Mouse (Mus musculus) embryonic fibroblast, embryonic 13.5 days (primary cell): Measurements from ENCODE around the gene Hagh. TPM values are rescaled to one million over a fixed set of nuclear protein-coding genes. Genes with fewer than 3 reads are reported as not detected.
A peak's percentile ranks its signal among the peaks of the same experiment; 100 is the strongest.

Experiments used
- H3K27ac ChIP-seq: 2 replicates; pipeline ENCODE4 v1.5.1; 2012; ENCODE audit warnings: low read length, control low read depth, inconsistent platforms; ENCODE audit not compliant: insufficient read depth
- H3K4me1 ChIP-seq: 2 replicates; pipeline ENCODE4 v1.6.1; 2011; ENCODE audit warnings: low read length; ENCODE audit not compliant: control insufficient read depth, insufficient read depth
- H3K4me3 ChIP-seq: 2 replicates; pipeline ENCODE4 v1.5.1; 2011; ENCODE audit warnings: mild to moderate bottlenecking, control low read depth, low read length; ENCODE audit not compliant: insufficient read depth
- CTCF ChIP-seq: IDR thresholded peaks from 2 replicates; pipeline ENCODE4 v1.5.1; 2011; ENCODE audit warnings: mild to moderate bottlenecking, control low read depth, low read length, moderate library complexity, borderline replicate concordance; ENCODE audit not compliant: insufficient read depth
- POLR2A ChIP-seq: IDR thresholded peaks from 2 replicates; pipeline ENCODE4 v1.6.1; 2011; ENCODE audit warnings: low read depth, mild to moderate bottlenecking, control low read depth, low read length, moderate library complexity
- polyA plus RNA-seq: library from polyadenylated mRNA; stranded (reverse); fragments of >200 nt; gene quantifications from 2 replicates; pipeline ENCODE4 v1.2.4, GENCODE M21; 2011; ENCODE audit warnings: low read depth; ENCODE audit not compliant: missing spikeins, insufficient read length

Hagh gene
- 14.3 and 18.9 TPM in 2 replicates for polyA plus RNA-seq

DNA sequence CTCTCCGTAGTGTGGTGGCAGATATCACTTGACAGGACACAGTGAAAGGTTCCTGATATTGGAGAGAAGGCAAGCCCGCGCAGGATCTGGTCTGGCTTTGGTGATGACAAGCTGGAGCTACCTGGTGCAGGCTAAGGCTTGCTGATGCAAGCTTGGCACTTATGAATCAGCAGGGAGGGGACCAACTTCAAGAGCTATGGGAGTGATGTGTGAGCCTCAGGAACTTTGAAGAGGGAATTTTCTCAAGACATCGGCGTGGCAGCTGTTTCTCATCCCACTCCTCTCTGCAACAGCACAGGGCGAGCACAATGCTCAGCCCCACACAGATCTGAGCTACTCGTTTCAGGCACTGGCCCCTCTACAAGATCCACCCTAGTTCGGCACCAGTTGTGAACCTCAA, at the start of gene Hagh:
TSS of gene Hagh (plus strand) at position 302 of the 400 bp plus-strand sequence.
- H3K27ac ChIP-seq = no peak within 1 kb of the TSS
- H3K4me1 ChIP-seq = no peaks in the 10 kb centered on the region
- H3K4me3 ChIP-seq = no peak within 1 kb of the TSS
- TF ChIP-seq CTCF (no peak), POLR2A (no peak)

DNA sequence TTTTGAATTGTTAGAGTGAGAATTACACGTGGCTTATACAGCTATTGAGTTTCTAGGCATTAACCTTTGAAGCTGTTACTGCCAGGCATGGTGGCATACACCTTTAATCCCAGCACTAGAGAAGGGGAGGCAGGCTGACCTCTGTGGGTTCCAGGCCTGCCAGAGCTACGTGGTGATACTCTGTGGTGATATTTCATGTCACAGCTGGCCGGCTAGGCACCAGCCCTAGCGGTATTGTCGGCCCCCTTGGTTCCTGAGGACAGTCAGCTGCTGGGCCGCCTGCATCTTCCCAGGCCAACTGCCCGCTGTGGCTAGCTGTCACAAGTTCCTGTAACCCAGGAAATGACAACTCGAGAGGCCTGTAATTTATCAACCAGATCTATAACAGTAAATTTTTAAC, 47.8 kb upstream of the Hagh start:
- TF ChIP-seq CTCF (no peak), POLR2A (no peak)
- Histone ChIP-seq H3K4me3 (no peak overlapping the region), H3K4me1 (no peaks in the 10 kb centered on the region), H3K27ac (no peak overlapping the region)

DNA sequence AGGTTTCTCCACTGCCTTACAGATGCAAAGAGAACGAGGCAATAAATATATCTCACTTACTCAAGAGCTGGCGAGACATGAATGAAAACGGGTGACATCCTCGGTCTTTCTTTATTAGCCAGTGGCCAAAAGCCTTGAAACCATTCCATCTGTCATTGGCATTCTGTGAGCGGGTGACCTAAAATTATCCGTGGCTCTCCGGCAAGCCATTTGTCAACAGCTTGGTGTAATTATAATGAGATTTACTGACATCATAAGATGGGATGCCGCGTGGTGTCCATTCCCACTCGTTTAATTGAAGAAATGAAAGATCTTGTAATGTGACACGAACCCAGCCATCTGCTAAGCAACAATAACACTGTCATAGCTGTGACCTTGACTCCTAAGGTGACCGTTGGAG, 45.2 kb upstream of the Hagh start:
- Histone ChIP-seq H3K4me3 (no peak overlapping the region), H3K27ac (no peak overlapping the region), H3K4me1 (no peaks in the 10 kb centered on the region)
- TF ChIP-seq POLR2A (no peak), CTCF (no peak)

DNA sequence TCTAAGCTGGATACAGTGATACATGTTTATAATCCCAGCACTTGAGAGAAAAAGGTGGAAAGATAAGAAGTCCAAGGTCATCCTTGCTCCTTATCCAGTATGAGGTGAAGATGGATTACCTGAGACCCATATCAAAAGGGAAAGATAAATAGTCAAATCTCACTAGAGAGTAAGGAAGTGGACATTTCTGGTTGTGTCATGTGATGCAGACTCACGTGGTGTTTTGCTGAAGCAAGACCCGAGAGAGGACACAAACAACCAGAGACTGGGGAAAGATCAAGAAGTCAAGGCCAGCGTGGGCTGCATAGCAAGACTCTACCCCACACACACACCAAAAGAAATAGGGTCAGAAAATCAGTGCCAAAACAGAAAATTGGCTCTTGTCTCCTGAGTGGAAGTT, 43.0 kb upstream of the Hagh start:
- no peak overlapping the region for H3K27ac ChIP-seq
- no peaks in the 10 kb centered on the region for H3K4me1 ChIP-seq
- TF ChIP-seq CTCF (no peak), POLR2A (no peak)
- no peak overlapping the region for H3K4me3 ChIP-seq

DNA sequence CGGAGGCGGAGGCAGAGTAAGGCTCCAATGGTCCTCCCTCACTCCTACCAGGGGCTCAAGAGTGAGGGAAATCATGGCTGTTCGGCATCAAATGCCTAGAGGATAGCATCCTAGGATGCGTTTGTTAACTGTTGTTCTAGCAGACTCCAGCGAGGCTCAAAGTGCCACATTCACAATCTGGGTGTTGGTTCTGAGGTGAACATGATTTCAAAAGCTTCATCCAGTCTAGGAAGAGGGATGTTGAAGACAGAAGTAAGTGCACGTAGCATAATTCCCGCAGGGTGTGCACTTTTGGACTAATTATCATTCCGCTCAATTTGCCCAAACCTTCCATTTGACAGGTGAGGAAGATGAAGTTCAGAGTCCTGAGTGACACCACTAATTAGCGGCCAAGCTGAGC, 41.7 kb upstream of the Hagh start:
- Histone ChIP-seq H3K27ac (no peak overlapping the region), H3K4me3 (no peak overlapping the region), H3K4me1 (no peaks in the 10 kb centered on the region)
- no peak for TF ChIP-seq POLR2A
- TF ChIP-seq CTCF = no peak

DNA sequence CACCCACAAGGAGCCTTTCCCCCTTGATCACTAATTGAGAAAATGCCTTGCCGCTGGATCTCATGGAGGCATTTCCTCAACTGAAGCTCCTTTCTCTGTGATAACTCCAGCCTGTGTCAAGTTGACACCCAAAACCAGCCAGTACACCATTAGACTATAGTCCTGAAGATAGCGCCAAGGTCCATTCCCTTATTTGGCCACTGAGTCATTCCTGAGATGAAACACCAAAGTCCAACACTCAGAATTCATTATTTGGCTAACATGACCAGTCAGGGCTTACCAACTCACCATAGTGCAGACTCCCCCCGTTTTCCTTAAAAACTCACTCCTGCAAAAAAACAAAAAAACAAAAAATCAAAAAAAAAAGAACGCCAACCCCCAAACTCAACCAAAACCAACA, 40.5 kb upstream of the Hagh start:
- Histone ChIP-seq H3K27ac (no peak overlapping the region), H3K4me3 (no peak overlapping the region), H3K4me1 (no peaks in the 10 kb centered on the region)
- TF ChIP-seq CTCF = no peak
- no peak for TF ChIP-seq POLR2A

DNA sequence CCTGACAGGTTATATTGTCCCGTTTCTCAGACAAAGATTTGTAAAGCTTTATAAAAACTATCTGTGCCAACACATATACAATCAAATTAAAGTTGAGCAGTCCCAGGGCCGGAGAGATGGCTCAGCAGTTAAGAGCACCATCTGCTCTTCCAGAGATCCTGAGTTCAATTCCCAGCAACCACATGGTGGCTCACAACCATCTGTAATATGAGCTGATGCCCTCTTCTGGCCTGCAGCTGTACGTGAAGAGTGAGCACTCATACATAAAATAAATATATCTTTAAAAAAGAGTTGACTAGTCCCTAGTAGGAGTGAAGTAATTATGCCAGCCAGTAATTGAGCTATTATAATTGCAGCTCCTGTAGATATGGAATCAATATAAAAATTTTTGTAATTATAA, 39.4 kb upstream of the Hagh start:
- H3K27ac ChIP-seq = no peak overlapping the region
- TF ChIP-seq CTCF = no peak
- no peak for TF ChIP-seq POLR2A
- H3K4me3 ChIP-seq = no peak overlapping the region
- H3K4me1 ChIP-seq = no peaks in the 10 kb centered on the region

DNA sequence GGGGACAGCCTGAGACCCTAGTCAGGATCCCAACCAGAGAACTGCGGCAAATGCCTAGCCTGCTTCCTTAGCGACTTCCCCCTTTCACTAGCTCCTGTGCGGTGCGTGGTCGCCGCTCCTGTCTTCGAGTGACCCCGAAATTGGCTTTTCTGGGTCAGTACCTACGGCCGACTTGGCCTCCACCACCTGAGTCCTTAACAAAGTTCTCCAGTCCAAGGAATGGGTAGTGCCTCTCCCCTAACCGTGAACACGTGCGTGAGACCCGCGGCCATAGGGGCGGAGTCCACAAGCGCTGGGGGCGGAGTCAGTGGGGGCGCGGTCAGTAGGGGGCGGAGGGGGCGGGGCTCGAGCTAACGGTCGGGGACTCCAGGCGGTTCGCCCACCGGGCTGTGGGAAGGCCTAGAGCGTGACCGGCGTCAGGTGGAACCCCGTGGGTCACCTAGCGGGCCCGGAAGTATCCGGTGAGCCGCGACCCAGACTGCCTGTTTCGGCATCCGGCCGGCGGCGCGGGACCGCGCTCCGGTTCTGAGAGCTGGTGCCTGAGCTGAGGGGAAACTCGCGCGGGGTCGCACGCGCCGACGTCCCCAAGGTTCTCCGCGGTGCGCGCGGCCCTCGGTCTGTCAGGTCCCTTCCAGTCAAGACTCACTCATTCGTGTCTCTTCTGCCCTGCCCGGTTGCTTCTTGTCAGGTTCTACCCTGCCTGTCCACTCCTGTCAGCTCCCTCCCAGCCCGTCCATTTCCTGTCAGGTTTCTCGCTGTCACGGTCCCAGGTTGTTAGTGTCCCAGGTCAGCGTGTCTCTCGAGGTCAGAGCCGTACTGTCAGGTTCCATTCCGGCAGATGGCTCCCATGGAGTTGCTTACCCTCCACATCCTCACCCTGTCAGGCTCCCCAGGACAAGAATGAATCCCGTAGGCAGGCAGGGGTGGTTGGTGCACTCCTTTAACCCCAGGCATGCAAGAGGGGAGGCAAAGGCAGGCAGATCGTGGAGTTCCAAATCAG, 35.7 kb upstream of the Hagh start, which contains the start of gene Meiob:
TSS of gene Meiob (plus strand) at position 338 of the 1,000 bp plus-strand sequence.
- peak within 1 kb of the TSS; percentile 49 for H3K4me3 ChIP-seq
- no peak for TF ChIP-seq CTCF
- no peak for TF ChIP-seq POLR2A
- H3K27ac ChIP-seq = no peak within 1 kb of the TSS
- H3K4me1 ChIP-seq = no peaks in the 10 kb centered on the region

DNA sequence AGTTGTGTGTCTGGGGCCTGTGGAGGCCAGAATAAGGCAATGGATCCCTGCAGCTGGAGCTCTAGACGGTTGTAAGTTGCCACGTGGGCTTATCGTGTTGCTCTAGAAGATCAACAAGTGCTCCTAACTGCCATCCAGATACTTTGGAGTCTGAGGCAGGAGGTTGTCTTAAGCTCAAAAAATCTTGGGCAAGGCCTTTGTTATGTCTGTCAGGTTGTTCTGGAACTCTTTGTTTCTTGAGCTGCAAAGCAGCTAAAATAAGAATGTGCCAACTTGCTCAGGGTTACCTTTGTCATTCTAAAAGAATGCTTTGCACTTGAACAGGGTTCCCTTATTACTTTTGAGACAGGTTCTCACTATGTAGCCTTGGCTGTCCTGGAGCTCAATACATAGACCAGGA, 28.7 kb upstream of the Hagh start:
- H3K4me1 ChIP-seq = no peaks in the 10 kb centered on the region
- H3K27ac ChIP-seq = no peak overlapping the region
- H3K4me3 ChIP-seq = no peak overlapping the region
- TF ChIP-seq POLR2A = no peak
- no peak for TF ChIP-seq CTCF

DNA sequence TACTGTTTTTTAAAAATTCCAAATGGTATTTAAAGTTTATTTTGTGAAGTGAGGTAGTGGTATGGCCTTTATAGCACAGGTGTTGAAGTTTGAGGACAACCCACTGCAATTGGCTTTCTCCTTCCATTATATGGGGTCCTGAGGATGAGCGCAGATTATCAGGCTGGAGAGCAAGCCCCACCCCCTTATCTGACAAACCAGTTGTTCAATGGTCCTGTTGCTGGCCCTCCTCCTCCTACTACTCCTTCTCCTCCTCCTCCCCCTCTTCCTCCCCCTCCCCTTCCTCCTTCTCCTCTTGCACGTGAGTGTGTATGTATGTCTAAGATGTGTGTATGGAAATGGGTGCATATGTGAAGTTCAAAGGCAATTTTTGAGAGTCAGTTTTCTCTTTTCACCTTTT, 27.7 kb upstream of the Hagh start:
- Histone ChIP-seq H3K4me1 (no peaks in the 10 kb centered on the region), H3K4me3 (no peak overlapping the region), H3K27ac (no peak overlapping the region)
- TF ChIP-seq POLR2A = no peak
